Mouse (Mus musculus) megakaryocyte, embryonic 14.5 days (primary cell): ENCODE results near the gene Wdr41.

ENCODE experiments used
- FLI1 ChIP-seq: IDR thresholded peaks from 2 replicates; pipeline ENCODE4 v1.6.1; 2012; ENCODE audit warnings: low read length, inconsistent platforms, mixed read lengths
- GATA1 ChIP-seq: IDR thresholded peaks from 3 replicates; pipeline ENCODE4 v1.6.1; 2012; ENCODE audit warnings: mixed read lengths, low read length, inconsistent platforms, borderline replicate concordance

- TF ChIP-seq GATA1 (no peak), FLI1 (no peak)
Observed at GRCm38 (mm10) chr13:95009261-95009660, 33.1 kb downstream of the Wdr41 start.
